Mouse (Mus musculus) adrenal gland, postnatal 36 days (tissue): ENCODE results near the gene Slit1. TPM values are rescaled to one million over a fixed set of nuclear protein-coding genes. Genes with fewer than 3 reads are reported as not detected.

Source experiments
- DNase-seq, 2 experiments: peaks; one replicate each; pipeline ENCODE4 v3.0.0; 2021; ENCODE audit warnings: mixed read lengths in 1 of 2
- total RNA-seq, 2 experiments: library from RNA; stranded (reverse); gene quantifications; 2 replicates each; pipeline ENCODE4 v1.2.3; 2021

Slit1 gene
- total RNA-seq, 2 experiments from 2014 or later = 7.6 to 18.4 TPM

GRCm38 (mm10) chr19:41687836-41688235, 55.6 kb downstream of the Slit1 start:
- no peak for DNase-seq

GRCm38 (mm10) chr19:41686194-41686593, 57.3 kb downstream of the Slit1 start:
- DNase-seq = no peak

GRCm38 (mm10) chr19:41685453-41686086, 57.9 kb downstream of the Slit1 start:
- DNase-seq = no peak

- no peak for DNase-seq
Observed at GRCm38 (mm10) chr19:41684874-41685273, 58.6 kb downstream of the Slit1 start.

GRCm38 (mm10) chr19:41683951-41684350, 59.5 kb downstream of the Slit1 start:
- no peak for DNase-seq

GRCm38 (mm10) chr19:41680267-41680666, 63.2 kb downstream of the Slit1 start:
- DNase-seq = no peak

- no peak for DNase-seq
Observed at GRCm38 (mm10) chr19:41679028-41679427, 64.4 kb downstream of the Slit1 start.

- DNase-seq = no peak
Observed at GRCm38 (mm10) chr19:41677575-41677974, 65.9 kb downstream of the Slit1 start.

- no peak for DNase-seq
Observed at GRCm38 (mm10) chr19:41675583-41675982, 67.9 kb downstream of the Slit1 start.

GRCm38 (mm10) chr19:41674366-41674765, 69.1 kb downstream of the Slit1 start:
- DNase-seq = peak; percentile 85 to 86

- no peak for DNase-seq
Observed at GRCm38 (mm10) chr19:41672836-41673235, 70.6 kb downstream of the Slit1 start.

GRCm38 (mm10) chr19:41670931-41671330, 72.5 kb downstream of the Slit1 start:
- no peak for DNase-seq

GRCm38 (mm10) chr19:41670473-41670872, 73.0 kb downstream of the Slit1 start:
- DNase-seq = peak; percentile 53 to 66

- DNase-seq = no peak
Observed at GRCm38 (mm10) chr19:41669747-41670342, 73.6 kb downstream of the Slit1 start.

- DNase-seq = peak in 1 of 2 experiments; percentile 39
Observed at GRCm38 (mm10) chr19:41667591-41667990, 75.9 kb downstream of the Slit1 start.

GRCm38 (mm10) chr19:41665941-41666340, 77.5 kb downstream of the Slit1 start:
- peak; percentile 58 to 62 for DNase-seq

- peak; percentile 77 to 86 for DNase-seq
Observed at GRCm38 (mm10) chr19:41663506-41664242, 79.8 kb downstream of the Slit1 start.

GRCm38 (mm10) chr19:41661466-41661865, 82.0 kb downstream of the Slit1 start:
- DNase-seq = no peak

GRCm38 (mm10) chr19:41660999-41661374, 82.5 kb downstream of the Slit1 start:
- DNase-seq = peak; percentile 55 to 80

- DNase-seq = no peak
Observed at GRCm38 (mm10) chr19:41660294-41660998, 83.0 kb downstream of the Slit1 start.

GRCm38 (mm10) chr19:41657446-41657845, 86.0 kb downstream of the Slit1 start:
- no peak for DNase-seq

- no peak for DNase-seq
Observed at GRCm38 (mm10) chr19:41656671-41657070, 86.8 kb downstream of the Slit1 start.

- peak; percentile 78 to 79 for DNase-seq
Observed at GRCm38 (mm10) chr19:41655970-41656369, 87.5 kb downstream of the Slit1 start.
